Mouse (Mus musculus): ENCODE data around the gene Svop.

DNA sequence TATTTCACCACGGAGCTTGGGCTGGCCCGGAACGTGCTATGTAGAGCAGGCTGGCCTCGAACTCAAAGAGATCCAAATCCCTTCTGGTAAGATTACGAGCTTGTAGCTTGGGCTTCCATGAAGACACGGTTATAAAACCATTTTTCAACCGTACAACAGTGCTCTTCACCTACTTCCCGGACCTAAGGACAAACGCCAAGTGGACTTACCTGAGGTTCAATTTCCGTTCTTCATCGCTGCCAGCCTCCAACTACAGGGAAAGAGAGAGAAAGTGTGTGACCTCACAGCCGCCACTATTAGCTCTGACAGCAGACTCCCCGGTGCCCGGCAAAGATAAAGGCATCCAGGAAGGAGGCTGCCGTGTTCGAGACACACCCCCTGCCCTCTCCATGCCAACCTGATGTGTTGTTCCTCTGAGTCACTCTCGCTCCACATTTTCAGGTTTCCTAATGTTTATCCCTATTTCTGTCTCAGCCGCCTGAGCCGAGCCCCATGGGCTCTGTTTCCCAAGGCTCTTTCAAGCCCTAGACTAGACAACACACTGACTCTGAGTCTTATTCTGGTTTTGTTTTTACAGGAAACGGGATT, 101.8 kb downstream of the Svop start:
- no peak for TF ChIP-seq CTCF (IDR thresholded peaks at IDR 0.05; ENCODE audit: borderline replicate concordance, insufficient read depth, low read length)
- TF ChIP-seq POLR2A (IDR thresholded peaks at IDR 0.05; ENCODE audit: low read depth, low read length): no peak

Data from embryonic fibroblast, embryonic 13.5 days (primary cell).